Mouse (Mus musculus): ENCODE results near the gene Fam155a.
"Not testable (repeated sequence)": the region's sequence is repeated elsewhere in the genome, so short reads cannot be mapped to it uniquely, and the experiment has no call there.

The Fam155a gene

DNA sequence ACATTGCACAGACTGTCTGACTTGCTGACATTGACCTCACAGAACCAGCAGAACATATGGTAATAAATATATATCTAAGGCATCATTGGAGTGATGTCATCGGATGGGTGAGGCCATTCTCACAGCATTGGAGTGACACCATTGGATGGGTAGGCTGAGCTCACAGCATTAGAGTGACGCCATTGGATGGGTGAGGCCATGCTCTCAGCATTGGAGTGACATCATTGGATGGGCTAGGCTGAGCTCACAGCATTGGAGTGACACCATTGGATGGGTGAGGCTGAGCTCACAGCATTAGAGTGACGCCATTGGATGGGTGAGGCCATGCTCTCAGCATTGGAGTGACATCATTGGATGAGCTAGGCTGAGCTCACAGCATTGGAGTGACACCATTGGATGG is 110.9 kb downstream of the Fam155a start:
- DNase-seq (ENCODE audit: low read depth, low spot score) = not testable (repeated sequence)

DNA sequence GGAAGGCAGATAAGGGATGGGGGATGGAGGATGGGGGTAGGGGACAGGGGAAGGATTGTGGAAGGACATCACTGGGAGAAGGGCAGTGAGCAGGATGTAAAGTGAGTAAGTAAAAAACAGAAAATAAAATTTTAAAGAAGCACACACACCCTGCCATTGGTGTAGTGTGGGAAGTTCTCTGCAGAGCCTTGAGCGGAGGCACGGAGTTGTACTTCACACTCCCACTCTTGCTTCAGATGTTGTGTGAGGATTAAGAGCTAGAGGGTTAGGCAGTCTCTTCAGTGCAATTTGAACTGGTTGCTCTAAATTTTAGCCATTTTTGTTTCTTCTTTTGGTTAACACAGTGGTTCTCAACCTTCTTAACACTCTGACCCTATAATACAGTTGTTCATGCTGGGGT is 114.1 kb downstream of the Fam155a start:
- no peak for DNase-seq (ENCODE audit: low read depth, low spot score)

DNA sequence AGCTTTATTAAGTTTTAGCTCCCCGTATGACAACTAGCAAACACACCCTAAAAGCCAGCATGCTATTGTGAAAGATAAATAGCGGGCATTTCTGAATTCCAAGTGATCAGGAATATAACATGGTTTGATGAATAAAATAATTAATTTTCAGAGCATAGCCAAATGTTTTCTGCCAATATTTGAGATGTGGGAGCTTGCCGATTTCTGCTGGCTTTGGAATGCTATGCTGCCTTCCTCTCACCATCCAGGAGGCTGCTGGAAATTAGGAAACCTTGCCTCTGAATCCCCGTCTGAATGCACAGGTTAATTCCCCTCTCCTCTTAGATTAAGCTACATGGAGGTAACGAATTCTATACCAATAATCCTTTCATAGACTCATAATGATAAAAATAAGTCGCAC is 116.1 kb downstream of the Fam155a start:
- no peak for DNase-seq (ENCODE audit: low read depth, low spot score)

DNA sequence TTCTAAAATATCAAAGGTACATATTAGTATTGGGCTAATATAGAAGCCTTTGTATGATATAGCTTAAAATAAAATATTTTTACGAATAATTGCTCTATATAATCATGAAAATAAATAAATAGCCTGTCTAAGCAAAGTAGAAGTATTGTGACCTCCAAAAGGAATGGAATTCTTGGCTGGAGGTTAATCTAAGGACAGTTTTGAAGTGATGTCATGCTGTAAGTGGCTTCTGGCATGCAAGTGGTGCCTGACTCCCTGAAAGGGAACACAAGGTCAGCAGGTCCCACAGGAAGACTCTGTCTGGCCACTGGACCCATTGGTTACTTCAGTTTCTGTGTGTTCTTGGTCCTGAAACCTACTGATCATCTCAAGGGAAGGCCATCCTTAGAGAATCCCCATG is 117.3 kb downstream of the Fam155a start:
- no peak for DNase-seq (ENCODE audit: low read depth, low spot score)

DNA sequence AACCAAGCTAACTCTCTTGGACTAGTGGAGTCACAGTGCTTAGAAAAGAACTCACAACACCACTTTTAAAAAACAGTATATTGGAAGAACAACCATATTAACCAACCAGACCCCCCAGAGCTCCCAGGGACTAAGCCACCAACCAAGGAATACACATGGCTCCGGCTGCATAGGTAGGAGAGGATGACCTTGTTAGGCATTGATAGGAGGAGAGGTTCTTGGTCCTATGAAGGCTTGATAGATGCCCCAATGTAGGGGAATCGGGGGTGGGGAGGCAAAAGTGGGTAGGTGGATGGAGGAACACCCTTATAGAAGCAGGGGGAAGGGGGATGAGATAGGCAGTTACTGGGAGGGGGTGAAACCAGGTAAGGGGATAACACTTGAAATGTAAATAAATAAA is 132.8 kb downstream of the Fam155a start:
- no peak for DNase-seq (ENCODE audit: low read depth, low spot score)

DNA sequence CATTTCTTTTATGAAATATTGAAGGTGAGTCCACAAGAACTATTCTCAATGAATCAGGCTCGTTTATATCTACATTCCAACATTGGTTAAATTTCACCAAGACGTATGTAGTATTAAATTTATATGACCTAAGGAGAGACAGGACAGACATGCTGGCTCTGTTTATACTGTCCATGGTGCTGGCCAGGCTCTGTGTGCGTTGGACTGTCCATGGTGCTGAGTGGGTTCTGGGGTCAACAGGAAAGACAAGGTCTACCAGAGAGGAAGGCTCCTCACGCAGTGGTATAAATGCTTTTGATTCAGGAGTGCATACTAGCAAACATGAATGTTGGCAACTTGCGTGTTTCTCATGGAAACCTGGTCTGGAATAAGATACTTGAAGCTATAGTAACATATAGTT is 135.7 kb downstream of the Fam155a start:
- peak; percentile 9 for DNase-seq (ENCODE audit: low read depth, low spot score)

DNA sequence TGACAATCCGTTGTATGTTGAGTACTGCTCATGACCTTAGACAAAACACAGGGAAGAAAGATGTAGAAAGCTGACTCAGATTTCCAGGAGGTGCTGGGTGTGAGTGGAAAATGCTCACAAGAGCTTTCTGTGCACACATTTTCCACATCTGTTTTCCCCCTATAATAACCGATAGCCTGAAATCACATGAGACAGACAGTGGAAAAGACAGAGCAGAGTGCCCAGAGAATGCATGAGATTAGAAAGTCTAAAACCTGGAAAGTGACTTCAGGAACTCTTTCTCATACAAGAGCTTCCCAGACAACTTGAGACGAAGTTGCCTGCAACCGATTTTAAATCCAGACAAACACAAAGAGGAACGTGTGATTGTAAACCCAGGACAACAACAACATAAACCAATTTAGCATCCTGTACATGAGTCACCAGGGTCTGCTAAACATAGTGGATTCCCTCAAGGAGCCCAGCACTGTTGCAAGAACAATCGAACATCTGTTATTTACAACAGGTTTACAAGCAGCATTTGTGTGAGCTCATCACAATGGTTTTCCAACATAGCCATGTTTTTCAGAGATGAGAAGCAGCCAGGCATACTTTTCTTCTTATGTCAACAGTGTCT is 163.8 kb downstream of the Fam155a start:
- no peak for DNase-seq (ENCODE audit: low read depth, low spot score)

DNA sequence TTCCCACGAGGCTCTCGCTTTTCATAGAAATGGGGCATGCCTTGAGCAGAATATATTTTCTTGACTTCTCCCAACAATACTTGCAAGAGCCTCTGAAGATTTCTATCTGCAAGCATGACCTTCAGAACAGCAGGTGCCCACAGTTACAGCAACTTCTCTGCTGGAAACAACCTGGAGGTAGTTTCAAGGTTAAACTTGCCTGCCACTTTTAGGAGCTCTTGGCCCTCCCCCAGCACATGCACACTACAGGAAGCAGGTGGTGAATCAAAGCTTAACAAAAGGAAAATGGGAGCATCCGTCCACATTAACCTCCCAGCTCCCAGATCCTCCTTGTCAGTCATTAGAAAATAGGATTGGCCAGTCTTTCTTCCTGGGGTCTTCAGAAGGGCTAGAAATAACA is 175.0 kb downstream of the Fam155a start:
- DNase-seq (ENCODE audit: low read depth, low spot score) = peak; percentile 81

DNA sequence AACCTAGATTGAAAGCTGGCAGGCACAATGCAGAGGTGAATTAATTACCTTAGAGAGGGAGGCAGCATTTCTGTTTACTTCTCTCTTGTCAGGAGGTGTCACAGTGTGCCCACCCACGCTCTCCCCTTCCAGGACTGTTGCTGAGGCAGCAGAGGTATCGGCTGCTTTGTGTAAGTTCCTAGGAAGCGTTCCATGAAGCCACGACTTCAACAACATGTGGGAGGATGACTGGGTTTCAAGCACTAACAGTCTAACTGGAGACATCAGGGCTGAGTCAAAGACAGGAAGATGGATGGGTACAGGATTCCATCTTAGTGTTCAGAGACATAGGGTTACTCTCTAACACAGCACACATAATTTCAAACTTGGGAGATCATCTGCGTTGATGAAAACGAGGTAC is 189.1 kb downstream of the Fam155a start:
- no peak for DNase-seq (ENCODE audit: low read depth, low spot score)

DNA sequence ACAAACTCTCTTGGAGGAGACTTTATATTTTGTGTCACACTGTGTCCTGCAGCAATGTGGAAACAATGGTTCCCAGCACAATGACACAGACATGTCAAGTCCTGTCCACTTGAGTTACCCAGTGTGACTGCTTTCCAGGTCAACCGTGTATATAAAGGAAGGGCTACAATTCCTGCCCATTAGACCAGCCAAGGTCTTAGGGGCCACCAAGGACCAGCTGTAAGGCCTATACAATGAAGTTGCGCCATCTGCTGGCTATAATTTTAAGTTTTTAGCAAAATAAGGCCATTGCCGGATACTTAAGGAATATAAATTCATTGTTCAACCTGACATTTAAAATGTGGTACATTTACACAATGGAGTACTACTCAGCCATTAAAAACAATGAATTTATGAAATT is 190.8 kb downstream of the Fam155a start:
- peak; percentile 50 for DNase-seq (ENCODE audit: low read depth, low spot score)

DNA sequence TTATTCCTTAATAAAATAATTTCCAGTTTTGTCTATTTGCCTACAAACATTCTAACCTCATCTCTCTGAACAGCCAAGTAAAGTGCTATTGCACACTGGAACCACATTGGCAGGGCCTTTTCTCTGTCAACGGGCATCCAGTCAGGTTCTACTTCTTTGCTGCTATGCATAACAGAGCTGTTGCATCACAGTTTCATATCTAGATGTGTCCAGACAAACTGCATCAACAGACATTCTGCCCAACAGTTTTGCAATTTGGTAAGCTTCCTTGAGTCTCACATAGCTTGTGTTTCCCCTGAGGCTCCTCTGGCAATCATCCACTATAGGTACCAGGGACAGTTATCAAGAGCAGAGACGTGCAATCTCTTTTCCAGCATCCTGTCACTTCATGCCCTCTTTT is 199.0 kb downstream of the Fam155a start:
- DNase-seq (ENCODE audit: low read depth, low spot score) = no peak

DNA sequence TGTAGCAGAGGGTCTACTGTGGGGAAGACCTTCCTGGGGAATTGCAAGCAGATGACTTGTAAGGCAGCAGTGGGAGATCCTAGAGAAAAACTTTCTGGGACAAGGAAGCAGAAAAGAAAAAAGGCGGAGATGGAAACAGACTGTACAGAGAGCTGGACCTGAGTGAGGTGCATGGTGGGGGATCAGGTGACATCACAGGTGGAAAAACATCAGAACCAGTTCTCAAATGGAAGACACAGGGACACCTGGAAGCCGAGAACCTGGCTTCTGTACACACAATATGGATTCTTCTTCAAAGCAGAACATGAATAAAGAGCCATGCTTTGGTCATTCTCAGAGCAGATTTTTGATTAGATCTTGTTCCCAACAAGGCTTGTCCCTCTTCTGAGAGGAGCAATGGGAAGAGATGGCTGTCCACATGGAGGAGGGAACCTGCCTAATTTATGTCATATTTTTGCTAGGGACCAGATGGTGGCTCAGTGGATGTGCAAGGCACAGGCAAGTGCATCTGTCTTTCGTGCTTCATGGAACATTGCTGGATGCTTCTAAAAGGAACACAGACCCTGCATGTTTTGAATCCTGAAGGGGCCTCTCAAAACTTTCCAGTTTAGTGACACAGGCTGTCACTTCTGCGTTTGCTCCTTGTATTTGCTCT is 201.3 kb downstream of the Fam155a start:
- DNase-seq (ENCODE audit: low read depth, low spot score) = no peak

DNA sequence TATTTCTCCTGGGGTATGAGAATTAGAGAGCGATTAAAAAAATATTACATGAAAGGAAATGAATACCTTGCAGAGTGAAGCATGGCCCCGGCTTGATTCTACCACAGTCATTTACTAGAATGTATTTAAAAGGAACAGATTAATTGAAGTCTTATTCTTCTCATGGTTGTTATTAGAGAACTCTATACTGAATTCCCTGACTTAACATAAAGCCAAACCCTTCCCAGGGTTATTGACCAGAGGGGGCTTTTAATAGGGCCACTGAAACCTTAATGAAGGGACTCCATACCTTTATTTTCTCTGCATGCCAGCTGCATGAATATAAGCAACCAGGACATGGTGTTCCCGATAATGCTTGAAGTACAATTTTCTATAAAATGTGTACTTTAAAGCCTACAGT is 221.8 kb downstream of the Fam155a start:
- no peak for DNase-seq (ENCODE audit: low read depth, low spot score)

DNA sequence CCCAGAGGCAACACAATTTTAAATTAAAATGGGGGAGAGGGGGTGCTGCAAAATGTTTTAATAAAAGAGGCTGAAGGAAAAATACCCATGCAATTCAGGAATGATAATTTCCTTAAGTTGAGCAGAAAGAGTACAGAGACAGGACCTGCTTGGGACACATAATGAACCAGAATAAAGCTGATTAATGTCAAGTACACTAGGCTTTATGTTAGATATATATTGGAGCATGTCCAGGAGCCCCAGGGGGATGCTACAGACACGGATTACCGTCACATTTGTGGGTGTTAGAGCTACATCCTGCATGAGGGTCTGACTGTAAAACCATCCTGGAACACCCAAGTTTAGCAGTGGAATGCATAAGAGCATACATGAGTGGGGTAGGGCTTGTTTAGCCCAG is 223.4 kb downstream of the Fam155a start:
- DNase-seq (ENCODE audit: low read depth, low spot score) = no peak

DNA sequence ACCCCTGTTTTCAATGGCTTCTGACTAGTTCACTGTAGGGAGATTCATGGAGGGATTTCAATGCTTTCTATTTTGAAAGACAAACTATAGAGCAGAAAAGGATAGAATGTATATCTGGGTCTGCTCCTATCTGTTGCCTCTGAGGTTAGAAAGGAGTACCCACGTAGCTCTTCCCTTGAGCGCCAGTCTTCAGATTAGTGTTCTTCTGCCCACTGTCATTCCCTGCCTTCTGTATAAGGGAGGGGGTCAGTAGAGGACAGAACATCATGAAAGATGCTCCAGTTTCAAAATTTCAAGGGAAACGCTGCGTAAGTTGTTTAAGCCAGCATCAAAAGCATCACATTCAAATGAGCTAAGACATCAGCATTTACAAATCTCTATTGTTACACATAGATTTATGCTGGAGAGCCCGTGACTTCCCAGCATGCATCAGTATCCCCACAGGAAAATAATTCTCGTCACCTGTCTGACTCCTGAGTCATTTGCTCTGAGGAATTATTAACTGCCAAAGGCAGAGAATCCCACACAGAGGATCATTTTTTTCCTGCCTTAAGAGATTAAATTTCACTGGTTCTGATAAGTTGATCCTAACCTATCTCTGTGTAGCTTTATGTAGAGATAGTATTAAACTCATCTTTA is 223.9 kb downstream of the Fam155a start:
- no peak for DNase-seq (ENCODE audit: low read depth, low spot score)

DNA sequence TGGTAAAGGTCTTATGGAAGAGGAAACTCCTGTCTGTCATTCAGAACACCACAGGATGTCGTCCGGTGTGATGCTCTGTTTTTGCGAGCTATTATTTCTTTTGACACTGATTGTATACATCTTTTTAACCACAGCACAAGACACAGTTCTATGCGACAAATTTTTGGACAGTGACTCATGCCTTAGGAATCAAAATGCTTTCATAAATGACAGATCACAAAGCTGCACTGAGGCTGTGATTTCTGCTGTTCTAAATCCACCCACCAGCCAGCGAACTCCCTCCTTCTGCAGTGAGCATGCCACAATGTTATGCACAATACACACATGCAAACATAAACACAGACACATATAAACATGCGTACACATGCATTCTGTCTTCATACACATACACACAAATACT is 224.5 kb downstream of the Fam155a start:
- DNase-seq (ENCODE audit: low read depth, low spot score) = no peak

DNA sequence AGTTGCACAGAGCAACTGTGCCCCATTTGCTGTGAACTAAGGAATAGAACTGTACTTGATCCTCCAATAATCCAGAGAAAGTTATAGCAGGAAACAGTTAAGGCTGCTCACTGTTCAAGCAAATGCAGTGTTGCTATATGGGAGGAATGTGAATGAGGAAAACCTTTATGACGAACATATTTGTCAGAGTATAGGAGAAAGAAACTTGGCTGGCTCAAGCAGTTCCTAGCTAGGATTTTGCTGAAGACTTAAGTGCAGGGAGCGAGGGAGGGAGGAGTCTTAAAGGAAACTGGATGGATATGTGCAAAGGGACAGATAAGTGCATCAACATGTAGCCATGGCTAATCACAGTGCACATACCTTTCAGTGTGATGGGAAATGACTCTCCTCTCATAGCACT is 225.3 kb downstream of the Fam155a start:
- no peak for DNase-seq (ENCODE audit: low read depth, low spot score)

DNA sequence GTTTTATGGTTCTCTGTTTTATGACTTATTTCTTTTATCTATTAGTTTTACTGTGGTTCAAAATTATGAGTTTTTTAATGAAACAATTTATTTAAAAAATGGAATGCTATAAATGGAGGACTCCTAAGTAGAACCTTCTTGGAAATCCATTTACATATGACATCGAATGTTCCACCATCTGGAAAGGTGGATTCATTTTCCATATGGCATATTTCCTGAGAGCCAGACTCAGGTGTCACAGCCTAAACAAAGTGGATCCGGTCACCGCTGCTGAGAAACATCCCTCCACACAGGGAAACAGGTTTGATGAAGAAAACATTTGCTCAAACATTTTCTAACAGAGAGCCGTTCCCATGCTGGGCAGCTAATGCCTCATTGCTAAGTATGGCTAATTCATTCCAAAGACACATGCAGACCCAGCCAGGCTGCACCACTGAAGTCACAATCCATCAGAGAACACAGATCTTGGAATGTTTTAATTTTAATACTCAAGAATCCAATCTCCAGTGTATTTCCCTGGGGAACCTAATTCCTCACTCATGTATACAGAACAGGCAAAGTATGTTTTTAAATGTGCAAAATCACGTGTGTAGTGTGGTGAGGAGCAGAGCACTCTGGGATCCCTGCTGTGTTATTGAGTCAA is 235.1 kb downstream of the Fam155a start:
- no peak for DNase-seq (ENCODE audit: low read depth, low spot score)

DNA sequence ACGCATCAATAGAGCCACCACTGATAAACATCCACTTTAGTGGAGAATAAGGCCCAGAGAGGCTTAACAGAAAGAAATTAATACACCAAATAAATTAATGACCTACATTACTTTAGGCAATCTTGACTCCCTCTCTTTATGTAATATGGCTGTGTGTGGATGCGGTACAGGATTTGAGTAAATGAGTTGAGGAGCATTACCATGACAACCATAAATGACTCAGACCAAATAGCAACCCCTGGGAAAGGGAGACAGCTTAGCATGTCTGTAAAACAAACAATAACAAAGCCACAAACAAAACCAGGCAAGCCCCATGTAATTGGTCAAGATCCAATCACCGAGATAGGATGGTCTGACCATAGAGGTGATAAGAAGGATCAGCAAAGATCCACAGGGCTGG is 244.4 kb downstream of the Fam155a start:
- DNase-seq (ENCODE audit: low read depth, low spot score) = no peak

DNA sequence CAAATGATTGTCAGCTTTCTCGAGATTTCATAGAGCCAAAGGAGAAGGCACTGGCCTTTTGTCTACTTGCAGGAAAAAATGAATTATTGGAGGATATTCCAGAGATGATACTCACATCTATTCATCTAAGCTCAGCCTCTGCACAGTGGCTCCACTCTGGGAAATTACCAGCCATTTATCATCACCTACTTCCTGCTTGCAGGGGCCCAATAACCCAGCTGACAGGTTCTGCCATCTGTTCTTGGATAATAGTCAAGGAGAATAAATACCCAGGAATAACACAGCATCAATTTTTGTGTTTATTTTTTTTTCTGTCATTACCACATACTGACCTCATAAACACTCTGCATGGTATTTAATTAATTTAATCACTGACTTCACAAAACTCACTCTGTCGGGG is 249.4 kb downstream of the Fam155a start:
- no peak for DNase-seq (ENCODE audit: low read depth, low spot score)

DNA sequence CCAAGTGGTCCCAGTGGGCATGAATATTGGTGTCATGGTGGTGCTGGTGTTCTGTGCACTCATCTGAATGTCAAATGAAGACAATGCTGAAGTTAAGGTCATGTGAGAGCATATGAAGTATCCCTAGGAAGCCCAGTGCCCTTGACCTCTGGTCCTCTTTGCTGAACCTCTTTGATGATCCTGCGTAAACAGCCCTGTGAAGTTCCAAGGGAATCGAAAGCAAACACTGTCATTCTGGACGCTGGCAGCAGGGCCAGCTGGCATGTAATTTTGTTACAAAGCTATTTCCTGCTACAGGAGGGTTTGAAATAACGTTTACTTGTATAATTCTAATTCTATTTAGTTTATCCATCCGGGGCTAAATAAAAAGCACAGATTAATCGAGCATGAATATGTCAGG is 270.2 kb downstream of the Fam155a start:
- DNase-seq (ENCODE audit: low read depth, low spot score) = no peak

DNA sequence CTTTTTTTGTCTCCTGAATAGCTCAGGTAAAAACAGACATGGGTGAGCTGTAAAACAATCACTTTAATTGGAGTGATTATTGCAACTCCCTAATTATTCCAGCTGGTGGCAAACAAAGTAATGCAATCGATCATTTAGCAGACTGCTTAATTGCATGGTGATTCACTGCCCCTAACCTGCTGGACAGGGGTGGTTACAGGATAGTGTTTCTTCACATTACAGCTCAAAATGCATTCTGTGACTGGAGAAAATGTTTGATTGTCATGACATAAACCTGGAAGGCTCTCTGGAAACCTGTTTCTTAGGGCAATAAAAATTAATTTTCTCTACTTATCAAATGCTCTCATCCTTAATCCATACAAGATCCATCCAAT is 276.7 kb downstream of the Fam155a start:
- no peak for DNase-seq (ENCODE audit: low read depth, low spot score)
